ENCODE assay signal across 10 mouse cellular contexts in genomic region chr4:120801446-120801845, GRCm38 (mm10). TPM values are rescaled to one million over a fixed set of nuclear protein-coding genes. Genes with fewer than 3 reads are reported as not detected.
DNase-seq lines count a peak whose midpoint lies in the region; ATAC-seq and TF ChIP-seq lines count a peak whose summit lies in the region.
"Had no signal": no experiment of that assay in that cellular context is flagged by ENCODE, and none has a peak within 500 bp of the region (broad histone marks: within the 10 kb centered on the region; RNA-seq: fewer than 3 reads in every experiment).

No protein-coding gene starts in this region.

- no peak overlapping the region for H3K27ac ChIP-seq in hindbrain, embryonic 16.5 days (ENCODE audit: low read depth, low read length)
- H3K27ac ChIP-seq: forebrain, embryonic 15.5 days; midbrain, embryonic 12.5 days had no signal

- H3K4me1 ChIP-seq in hindbrain, embryonic 16.5 days (ENCODE audit: control insufficient read depth, insufficient read depth, low read depth, low read length) = peaks cover 2% of the 10 kb centered on the region; the same call in 1 of the 2 replicates
- H3K4me1 ChIP-seq: midbrain, embryonic 12.5 days had no signal

- H3K9ac ChIP-seq in hindbrain, embryonic 16.5 days (ENCODE audit: low read depth, low read length) = no peak overlapping the region
- H3K9ac ChIP-seq: forebrain, embryonic 15.5 days; midbrain, embryonic 12.5 days had no signal

- H3K4me2 ChIP-seq in hindbrain, embryonic 16.5 days (ENCODE audit: low read length) = no peak overlapping the region
- H3K4me2 ChIP-seq: forebrain, embryonic 15.5 days; midbrain, embryonic 12.5 days had no signal

- TF ChIP-seq CTCF in brain, embryonic 14.5 days (IDR thresholded peaks at IDR 0.05; ENCODE audit: borderline replicate concordance, extremely low read depth, insufficient read depth, insufficient read length) = peak; percentile 27; the same call in 1 of the 2 replicates

- intact Hi-C loops in heart, postnatal 10 days (cut with DNase I) = no loop called here

- no peaks in the 10 kb centered on the region for H3K27me3 ChIP-seq in hindbrain, embryonic 16.5 days (replicated peaks; ENCODE audit: control insufficient read depth, insufficient read depth, low read length)
- H3K27me3 ChIP-seq: forebrain, embryonic 15.5 days; midbrain, embryonic 12.5 days had no signal

- WGBS in hindbrain, embryonic 16.5 days = 36% methylated on average over 2 of the region's 2 CpGs

- no peaks in the 10 kb centered on the region for H3K36me3 ChIP-seq in hindbrain, embryonic 16.5 days (ENCODE audit: control insufficient read depth, insufficient read depth, low read length)
- H3K36me3 ChIP-seq: forebrain, embryonic 15.5 days; midbrain, embryonic 12.5 days had no signal

- no peaks in the 10 kb centered on the region for H3K9me3 ChIP-seq in hindbrain, embryonic 16.5 days (ENCODE audit: control insufficient read depth, low read length)
- H3K9me3 ChIP-seq: forebrain, embryonic 15.5 days; midbrain, embryonic 12.5 days had no signal

- no peak overlapping the region for H3K4me3 ChIP-seq in hindbrain, embryonic 16.5 days (ENCODE audit: low read length)
- H3K4me3 ChIP-seq: forebrain, embryonic 15.5 days; midbrain, embryonic 12.5 days had no signal

- peak; percentile 70; the same call in 1 of the 2 replicates for ATAC-seq in megakaryocyte-erythroid progenitor cell, adult 5-6 weeks (replicated peaks; ENCODE audit: low FRiP score, low TSS enrichment, poor library complexity, severe bottlenecking)
- no peak for ATAC-seq in hindbrain, embryonic 16.5 days
- ATAC-seq: forebrain, embryonic 15.5 days had no signal

- DNase-seq in heart, adult 11 months = peak; percentile 65
- no peak for DNase-seq in heart, postnatal 10 days
- DNase-seq in CD4-positive helper T cell, adult 2 months (ENCODE audit: low read depth, low spot score) = peak; percentile 52
- no peak for DNase-seq in brain, embryonic 14.5 days (ENCODE audit: low read depth)
- no peak for DNase-seq in frontal cortex, postnatal 14 days (ENCODE audit: low spot score in 2 of 2)
- DNase-seq in layer of hippocampus, adult 18-20 months (ENCODE audit: low spot score in 2 of 2) = no peak

- no peak for TF ChIP-seq POLR2A in brain, embryonic 14.5 days (IDR thresholded peaks at IDR 0.05; ENCODE audit: borderline replicate concordance, extremely low read depth, insufficient read depth, insufficient read length, poor library complexity, severe bottlenecking)

RNA-seq across cellular contexts. Expression of gene Nfyc, which starts 29.9 kb away (rescaled TPM):
- 10 to 100 TPM; 75.4 to 78.0 TPM for total RNA-seq in heart, postnatal 10 days (2021)
- 160 and 212 TPM in 2 replicates for polyA plus RNA-seq in brain, embryonic 14.5 days (2012; rRNA removed)
- total RNA-seq in megakaryocyte-erythroid progenitor cell, adult 5-6 weeks (2014; fragmentation: Nextera tagmentation) = 66.1 and 69.9 TPM in 2 replicates
- total RNA-seq in megakaryocyte-erythroid progenitor cell, adult 5-6 weeks (2017) = 39.0 and 74.5 TPM in 2 replicates
- 10 to 100 TPM; 44.8 to 46.5 TPM for total RNA-seq in layer of hippocampus, adult 18-20 months (2021)
- 75.8 and 86.0 TPM in 2 replicates for polyA plus RNA-seq in hindbrain, embryonic 16.5 days (2015; fragmentation: Nextera tagmentation; extraction: Ambion mirVana)

RNA-seq across cellular contexts. Expression of gene Kcnq4, which starts 53.0 kb away (rescaled TPM):
- 1 to 10 TPM; 3.3 to 3.5 TPM for total RNA-seq in heart, postnatal 10 days (2021)
- 10.9 and 11.8 TPM in 2 replicates for polyA plus RNA-seq in brain, embryonic 14.5 days (2012; rRNA removed)
- total RNA-seq in megakaryocyte-erythroid progenitor cell, adult 5-6 weeks (2014; fragmentation: Nextera tagmentation) = not detected in 2 replicates
- total RNA-seq in megakaryocyte-erythroid progenitor cell, adult 5-6 weeks (2017) = not detected in 2 replicates
- total RNA-seq in layer of hippocampus, adult 18-20 months (2021) = 1 to 10 TPM; 3.7 to 4.4 TPM
- 7.5 and 7.8 TPM in 2 replicates for polyA plus RNA-seq in hindbrain, embryonic 16.5 days (2015; fragmentation: Nextera tagmentation; extraction: Ambion mirVana)

RNA-seq across cellular contexts. Expression of gene Rims3, which starts 53.2 kb away (rescaled TPM):
- total RNA-seq in heart, postnatal 10 days (2021) = under 1 TPM; 0.10 to 0.17 TPM
- polyA plus RNA-seq in brain, embryonic 14.5 days (2012; rRNA removed) = 21.8 and 39.8 TPM in 2 replicates
- total RNA-seq in megakaryocyte-erythroid progenitor cell, adult 5-6 weeks (2014; fragmentation: Nextera tagmentation) = not detected in 2 replicates
- not detected in 2 replicates for total RNA-seq in megakaryocyte-erythroid progenitor cell, adult 5-6 weeks (2017)
- total RNA-seq in layer of hippocampus, adult 18-20 months (2021) = 10 to 100 TPM; 32.7 to 33.3 TPM
- 24.0 and 28.6 TPM in 2 replicates for polyA plus RNA-seq in hindbrain, embryonic 16.5 days (2015; fragmentation: Nextera tagmentation; extraction: Ambion mirVana)

Comparison
In these comparisons a context has a peak if more than half of its experiments do, and no peak if none do; other contexts are left out.
1. DNase-seq: peak in heart, adult 11 months (single experiment) and CD4-positive helper T cell, adult 2 months (single experiment); none in heart, postnatal 10 days (0 of 2), brain, embryonic 14.5 days (single experiment), frontal cortex, postnatal 14 days (0 of 2) and layer of hippocampus, adult 18-20 months (0 of 2).
2. RNA of gene Kcnq4, which starts 53.0 kb away (total RNA-seq): 3.7 to 4.4 TPM in layer of hippocampus, adult 18-20 months and 3.3 to 3.5 TPM in heart, postnatal 10 days; not detected in megakaryocyte-erythroid progenitor cell, adult 5-6 weeks; every median in the first group is over 4 times any median in the second.
3. RNA of gene Rims3, which starts 53.2 kb away (total RNA-seq): 32.7 to 33.3 TPM in layer of hippocampus, adult 18-20 months; 0.10 to 0.17 TPM in heart, postnatal 10 days and not detected in megakaryocyte-erythroid progenitor cell, adult 5-6 weeks; every median in the first group is over 10 times any median in the second.